Comparison of ENCODE assay signal across 17 mouse cellular contexts in genomic region chr11:35754906-35755418, GRCm38 (mm10). TPM values are rescaled to one million over a fixed set of nuclear protein-coding genes. Genes with fewer than 3 reads are reported as not detected.
"Had no signal": no experiment of that assay in that cellular context is flagged by ENCODE, and none has a peak within 500 bp of the region (broad histone marks: within the 10 kb centered on the region; RNA-seq: fewer than 3 reads in every experiment).

No protein-coding gene starts in this region.

- H3K36me3 ChIP-seq: limb, embryonic 12.5 days; liver, embryonic 15.5 days; midbrain, embryonic 13.5 days had no signal

- H3K27ac ChIP-seq: limb, embryonic 12.5 days; liver, embryonic 15.5 days; macrophage; midbrain, embryonic 13.5 days had no signal

- ATAC-seq: midbrain, embryonic 13.5 days had no signal

- H3K9me3 ChIP-seq: limb, embryonic 12.5 days; liver, embryonic 15.5 days; midbrain, embryonic 13.5 days had no signal

- H3K4me3 ChIP-seq: limb, embryonic 12.5 days; liver, embryonic 15.5 days; midbrain, embryonic 13.5 days had no signal

- H3K27me3 ChIP-seq: liver, embryonic 15.5 days; midbrain, embryonic 13.5 days had no signal

- H3K4me2 ChIP-seq: limb, embryonic 12.5 days; liver, embryonic 15.5 days; lung, embryonic 14.5 days; midbrain, embryonic 13.5 days had no signal

- H3K9ac ChIP-seq: limb, embryonic 12.5 days; liver, embryonic 15.5 days; lung, embryonic 14.5 days; midbrain, embryonic 13.5 days had no signal

- H3K4me1 ChIP-seq: midbrain, embryonic 13.5 days had no signal

- DNase-seq: kidney, adult 2 months; kidney, postnatal 25 days; layer of hippocampus, adult 9-11 months; layer of hippocampus, postnatal 36 days; liver; lung, postnatal 10 days; right cerebral cortex, postnatal 14 days; thymus, adult 18-20 months; thymus, postnatal 14 days had no signal

RNA-seq across cellular contexts. Expression of gene Fbll1, which starts 43.7 kb away (rescaled TPM):
- total RNA-seq: megakaryocyte-erythroid progenitor cell, adult 5-6 weeks had no signal
- polyA plus RNA-seq: kidney, embryonic 16.5 days; limb, embryonic 12.5 days; liver, embryonic 15.5 days; lung, embryonic 14.5 days; macrophage; stomach, embryonic 16.5 days had no signal
